Mouse (Mus musculus) liver, embryonic 14.5 days (tissue): Measurements from ENCODE around the gene Tspan2.

Experiments
- CTCF ChIP-seq: IDR thresholded peaks from 2 replicates; pipeline ENCODE4 v1.5.1; 2016; ENCODE audit warnings: antibody characterized with exemption, low read depth, control low read depth
- EP300 ChIP-seq: IDR thresholded peaks from 2 replicates; pipeline ENCODE4 v1.6.1; 2016; ENCODE audit warnings: antibody characterized with exemption, low read depth

DNA sequence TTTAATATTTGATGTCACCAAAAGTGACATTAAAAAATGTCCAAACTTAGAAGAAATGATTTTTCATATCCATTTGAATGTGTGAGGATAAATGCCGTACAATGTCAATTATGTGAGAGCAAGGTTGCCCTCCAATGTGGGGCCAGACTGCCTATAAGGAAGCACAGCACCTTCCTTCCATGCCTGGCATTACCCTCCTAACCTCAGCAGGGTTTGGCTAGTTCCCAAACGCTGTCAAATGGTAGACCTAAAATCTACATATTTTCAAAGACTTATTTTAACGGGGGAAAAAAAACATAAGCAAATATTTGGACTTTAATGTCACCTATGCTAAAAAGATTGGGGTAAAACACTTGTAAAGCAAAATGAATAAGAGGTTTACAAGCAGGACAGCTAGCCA is 3.2 kb upstream of the Tspan2 start:
- TF ChIP-seq CTCF (no peak), EP300 (no peak)
